Mouse (Mus musculus): ENCODE measurements around the gene Inca1. TPM values are rescaled to one million over a fixed set of nuclear protein-coding genes. Genes with fewer than 3 reads are reported as not detected.

Inca1 gene
- total RNA-seq, 2 experiments from 2014 or later = 3.8 to 5.7 TPM

GRCm38 (mm10) chr11:70678092-70678491 lies 21.9 kb downstream of the Inca1 start:
- intact Hi-C loops (cut with DNase I) = no loop called here
- DNase-seq = no peak
- H3K4me3 ChIP-seq = no peak overlapping the region
- no peak overlapping the region for H3K27ac ChIP-seq
- no peak for TF ChIP-seq CTCF (IDR thresholded peaks at IDR 0.05)

DNA sequence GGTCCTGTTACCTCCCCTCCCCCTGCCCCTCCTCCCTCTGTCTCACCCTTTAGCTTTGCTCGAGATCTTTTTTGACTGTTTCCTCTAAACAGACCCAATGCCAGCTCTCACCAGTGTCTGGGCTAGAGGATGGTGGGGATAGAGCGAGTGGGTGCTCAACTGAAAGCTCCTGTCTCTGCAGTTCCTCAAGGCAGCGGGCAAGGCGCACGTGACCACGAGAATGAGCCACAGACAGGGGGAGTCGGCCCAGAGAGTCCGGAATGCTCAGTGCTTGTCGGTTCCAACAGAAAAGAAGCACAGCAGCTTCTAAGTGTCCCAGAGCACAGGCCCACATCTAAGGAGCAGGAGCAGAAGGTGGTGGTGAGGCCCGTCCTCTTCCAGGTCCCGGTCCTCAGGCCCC lies 25.5 kb downstream of the Inca1 start:
- Histone ChIP-seq H3K4me3 (no peak overlapping the region), H3K27ac (no peak overlapping the region)
- intact Hi-C loops (cut with DNase I) = no loop called here
- DNase-seq = peak; percentile 25
- no peak for TF ChIP-seq CTCF (IDR thresholded peaks at IDR 0.05)

GRCm38 (mm10) chr11:70674014-70674413 lies 25.9 kb downstream of the Inca1 start:
- peak; percentile 13 for DNase-seq
- Histone ChIP-seq H3K27ac (no peak overlapping the region), H3K4me3 (no peak overlapping the region)
- intact Hi-C loops (cut with DNase I) = no loop called here
- no peak for TF ChIP-seq CTCF (IDR thresholded peaks at IDR 0.05)

GRCm38 (mm10) chr11:70671333-70672047 lies 28.5 kb downstream of the Inca1 start:
- no peak overlapping the region for H3K27ac ChIP-seq
- DNase-seq = peak; percentile 25
- TF ChIP-seq CTCF (IDR thresholded peaks at IDR 0.05) = no peak
- no peak overlapping the region for H3K4me3 ChIP-seq
- intact Hi-C loops (cut with DNase I) = no loop called here

DNA sequence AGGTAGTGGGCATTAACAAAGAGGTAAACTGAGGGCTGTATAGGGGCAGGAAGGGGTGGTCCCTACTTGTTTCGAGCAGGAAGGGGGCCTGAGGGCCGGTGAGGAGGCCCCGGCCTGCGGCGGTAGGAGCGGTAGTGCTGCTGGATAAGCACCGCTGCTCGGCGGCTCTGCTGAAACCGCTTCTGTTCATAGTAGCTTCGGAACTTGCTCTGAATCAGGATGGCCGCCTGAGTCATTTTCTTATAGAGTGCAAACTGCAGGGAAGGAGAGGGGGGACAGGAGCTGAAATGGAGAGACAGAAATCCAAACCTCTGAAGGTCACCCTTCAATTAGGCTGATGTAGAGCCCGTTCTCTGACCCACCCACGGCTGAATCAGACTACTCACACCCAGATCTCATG lies 29.5 kb downstream of the Inca1 start:
- Histone ChIP-seq H3K27ac (peak overlapping the region; percentile 99), H3K4me3 (peak overlapping the region; percentile 75)
- intact Hi-C loops (cut with DNase I) = no loop called here
- peak; percentile 39 for DNase-seq
- TF ChIP-seq CTCF (IDR thresholded peaks at IDR 0.05) = no peak

- DNase-seq = peak; percentile 77
- intact Hi-C loops (cut with DNase I) = loop anchor here (2.0 kb wide), 1 partner anchor 15 kb away; the partner anchor contains the start of gene Pfn1
- Histone ChIP-seq H3K4me3 (peak overlapping the region; percentile 75), H3K27ac (peak overlapping the region; percentile 99)
- TF ChIP-seq CTCF (IDR thresholded peaks at IDR 0.05) = peak; percentile 73
Observed at GRCm38 (mm10) chr11:70669582-70670345, 30.2 kb downstream of the Inca1 start.

- intact Hi-C loops (cut with DNase I) = loop anchor here (2.0 kb wide), 1 partner anchor 14 kb away; the partner anchor contains the start of gene Pfn1
- DNase-seq = peak; percentile 97
- peak within 1 kb of the TSS; percentile 99 for H3K27ac ChIP-seq
- H3K4me3 ChIP-seq = peak within 1 kb of the TSS; percentile 75
- TF ChIP-seq CTCF (IDR thresholded peaks at IDR 0.05) = no peak
Observed at GRCm38 (mm10) chr11:70668771-70669505, 31.0 kb downstream of the Inca1 start, which contains the start of gene Spag7. Gene Spag7, minus strand, starts transcription at chr11:70669416.

DNA sequence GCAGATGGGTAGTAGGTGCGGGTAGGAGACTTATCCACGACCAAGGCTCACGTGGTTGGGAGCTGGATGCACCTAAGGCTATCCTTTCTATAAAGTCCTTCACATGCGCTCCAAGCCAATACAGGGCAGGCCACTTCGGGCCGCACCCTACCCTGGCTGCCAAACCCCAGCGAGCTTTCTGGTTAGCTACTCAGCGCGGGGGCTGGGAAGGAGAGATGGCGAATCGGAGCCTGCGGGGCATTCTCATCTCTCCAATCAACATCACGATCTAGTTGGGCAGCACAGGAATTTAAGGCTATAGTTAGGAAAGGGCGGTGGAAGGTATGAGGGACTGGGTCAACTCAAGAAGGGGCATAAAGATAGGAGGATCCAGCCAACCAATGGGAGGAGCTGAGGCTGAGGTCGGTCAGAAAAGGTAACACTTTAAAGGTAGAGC lies 31.6 kb downstream of the Inca1 start:
- peak; percentile 90 for DNase-seq
- peak overlapping the region; percentile 75 for H3K4me3 ChIP-seq
- intact Hi-C loops (cut with DNase I) = loop anchor here (2.0 kb wide), 1 partner anchor 14 kb away; the partner anchor contains the start of gene Pfn1

DNA sequence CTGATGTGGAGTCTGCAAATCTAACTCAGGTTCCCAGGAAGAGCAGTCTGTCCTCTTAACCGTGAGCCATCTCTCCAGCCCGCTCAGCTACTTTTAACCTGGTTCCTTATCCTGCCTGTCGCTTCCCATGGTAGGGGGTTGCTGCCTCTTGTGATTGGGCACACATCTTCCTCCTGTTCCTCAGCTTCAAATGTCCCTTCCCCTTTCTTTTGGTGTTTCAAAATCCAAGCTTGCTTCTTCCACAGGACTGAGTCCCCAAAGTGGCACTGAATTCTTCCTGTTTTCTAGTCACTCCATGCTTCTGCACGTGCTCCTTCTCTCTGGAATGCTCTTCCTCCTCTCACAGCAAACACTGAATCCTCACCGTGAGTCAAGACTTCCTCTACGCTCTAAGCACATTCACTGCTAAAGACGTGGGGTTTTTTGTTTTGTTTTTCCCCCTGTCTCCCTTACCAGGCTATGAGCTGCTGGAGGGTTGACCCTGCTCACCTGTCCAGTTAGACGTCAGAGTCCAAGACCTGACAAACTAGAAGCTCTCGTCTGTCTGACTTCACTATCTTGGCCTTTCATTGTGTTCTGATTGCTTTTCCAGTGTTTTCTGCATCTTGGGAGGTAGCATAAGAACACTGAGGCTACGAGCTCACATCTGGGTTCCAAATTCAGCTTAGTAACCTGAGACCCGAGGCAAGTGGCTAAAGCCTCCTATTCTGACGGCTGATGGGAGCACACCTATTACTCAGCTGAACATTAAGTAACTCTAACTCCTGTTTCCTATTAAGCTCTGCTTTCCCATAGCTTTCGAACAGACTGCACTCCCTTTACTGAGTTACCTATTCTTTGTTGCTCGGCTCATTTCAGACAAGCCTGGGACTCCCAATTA lies 32.4 kb downstream of the Inca1 start:
- TF ChIP-seq CTCF (IDR thresholded peaks at IDR 0.05) = no peak
- Histone ChIP-seq H3K27ac (peak overlapping the region; percentile 99), H3K4me3 (peak overlapping the region; percentile 75)
- intact Hi-C loops (cut with DNase I) = loop anchor here (2.0 kb wide), 1 partner anchor 13 kb away; the partner anchor contains the start of gene Pfn1
- DNase-seq = peak; percentile 12

More for the DNA sequence above, 31.6 kb downstream of the Inca1 start:
- no peak for TF ChIP-seq CTCF (IDR thresholded peaks at IDR 0.05)
- peak overlapping the region; percentile 99 for H3K27ac ChIP-seq

DNA sequence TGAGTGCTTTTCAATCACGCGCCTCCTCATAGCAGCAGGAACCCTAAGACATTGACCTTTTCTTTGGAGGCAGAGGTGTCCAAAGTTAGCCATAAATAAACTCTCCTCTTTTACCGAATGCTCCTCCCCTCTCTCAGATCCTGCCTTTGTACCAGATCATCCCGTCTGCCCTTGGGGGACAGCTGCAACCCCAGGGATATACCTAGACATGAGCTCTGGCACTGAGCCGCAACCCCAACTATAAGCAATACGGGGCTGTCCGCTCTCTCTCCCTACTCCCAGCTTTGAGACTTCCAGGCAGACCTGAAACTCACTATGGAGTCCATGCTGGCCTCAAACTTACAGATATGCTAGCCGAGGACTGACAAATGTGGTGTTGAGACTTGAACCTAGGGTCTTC lies 33.3 kb downstream of the Inca1 start:
- intact Hi-C loops (cut with DNase I) = no loop called here
- Histone ChIP-seq H3K27ac (peak overlapping the region; percentile 99), H3K4me3 (peak overlapping the region; percentile 2)
- TF ChIP-seq CTCF (IDR thresholded peaks at IDR 0.05) = no peak
- peak; percentile 41 for DNase-seq

DNA sequence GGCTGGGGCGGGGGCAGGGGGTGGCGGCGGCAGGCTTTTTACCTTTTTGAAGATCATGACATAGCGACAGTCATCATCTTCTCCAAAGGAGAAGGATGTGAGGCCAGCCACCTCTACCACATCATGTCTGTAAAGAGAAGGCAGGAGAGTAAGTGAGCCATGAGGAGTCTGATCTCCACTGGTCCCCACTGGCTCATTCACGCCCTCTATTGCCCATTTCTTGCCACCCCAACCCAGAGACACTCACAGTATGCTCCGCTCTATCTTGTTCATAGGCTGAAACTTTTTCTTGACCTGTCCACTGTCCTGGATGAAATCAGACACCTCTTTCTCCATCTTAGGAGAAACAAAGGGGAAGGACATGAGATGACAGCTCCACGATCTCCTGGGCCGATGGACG lies 35.2 kb downstream of the Inca1 start:
- Histone ChIP-seq H3K4me3 (no peak overlapping the region), H3K27ac (peak overlapping the region; percentile 28; the same call in 1 of the 2 replicates)
- peak; percentile 16; the same call in 1 of the 2 replicates for TF ChIP-seq CTCF (IDR thresholded peaks at IDR 0.05)
- intact Hi-C loops (cut with DNase I) = no loop called here
- no peak for DNase-seq
